Mouse (Mus musculus) liver, postnatal 0 days (tissue): ENCODE data around the gene Proz. TPM values are rescaled to one million over a fixed set of nuclear protein-coding genes. Genes with fewer than 3 reads are reported as not detected.

Experiments used
- ATAC-seq: fragments of 200-750 bp; cut with Nextera tagmentation; 2 replicates; pipeline ENCODE4 v1.8.0; 2017; ENCODE audit warnings: mild to moderate bottlenecking, moderate library complexity
- DNase-seq: peaks from one replicate; pipeline ENCODE4 v3.0.0-alpha.2; 2016
- H3K27ac ChIP-seq: fragments of 300-500 bp; sonication (generic); 2 replicates; pipeline ENCODE4 v1.5.1; 2014; ENCODE audit warnings: antibody characterized with exemption, moderate library complexity, mild to moderate bottlenecking, low read depth
- H3K27me3 ChIP-seq: fragments of 300-500 bp; sonication (generic); 2 replicates; pipeline ENCODE4 v1.6.1; 2014; ENCODE audit warnings: low read length, control low read depth, mixed read lengths; ENCODE audit not compliant: insufficient read depth
- H3K36me3 ChIP-seq: fragments of 300-500 bp; sonication (generic); replicated peaks from 2 replicates; pipeline ENCODE4 v1.6.1; 2014; ENCODE audit warnings: mild to moderate bottlenecking, control low read depth, low read length, moderate library complexity, mixed read lengths; ENCODE audit not compliant: insufficient read depth
- H3K4me1 ChIP-seq: fragments of 300-500 bp; sonication (generic); 2 replicates; pipeline ENCODE4 v1.6.1; 2014; ENCODE audit warnings: antibody characterized with exemption, mild to moderate bottlenecking, control low read depth; ENCODE audit not compliant: insufficient read depth
- H3K4me2 ChIP-seq: fragments of 300-500 bp; sonication (generic); 2 replicates; pipeline ENCODE4 v1.6.1; 2014; ENCODE audit warnings: low read depth, mild to moderate bottlenecking, low read length, moderate library complexity, mixed read lengths
- H3K4me3 ChIP-seq: fragments of 300-500 bp; sonication (generic); 2 replicates; pipeline ENCODE4 v1.5.1; 2014; ENCODE audit warnings: low read depth, low read length
- H3K9ac ChIP-seq: fragments of 300-500 bp; sonication (generic); replicated peaks from 2 replicates; pipeline ENCODE4 v1.6.1; 2014; ENCODE audit warnings: mild to moderate bottlenecking, moderate library complexity
- H3K9me3 ChIP-seq: fragments of 300-500 bp; sonication (generic); 2 replicates; pipeline ENCODE4 v1.6.1; 2016; ENCODE audit warnings: mild to moderate bottlenecking, control low read depth, low read length, mixed read lengths
- CTCF ChIP-seq: sonication (generic); IDR thresholded peaks from 2 replicates; pipeline ENCODE4 v1.5.1; 2016; ENCODE audit warnings: antibody characterized with exemption, low read depth
- EP300 ChIP-seq: IDR thresholded peaks from 2 replicates; pipeline ENCODE4 v1.6.1; 2016; ENCODE audit warnings: antibody characterized with exemption, low read depth, mild to moderate bottlenecking
- WGBS: fragments of 180-500 bp; shearing (Covaris S2); extraction: QIAGEN DNeasy Blood & Tissue Kit; methylation state at CpG from one replicate; pipeline ENCODE4 v1.1.7; 2014; ENCODE audit not compliant: insufficient replicate concordance; 5-methylcytosine and 5-hydroxymethylcytosine counted together
- polyA plus RNA-seq: library from polyadenylated mRNA; unstranded; fragments of >200 nt; fragmentation: Nextera tagmentation; extraction: Ambion mirVana; gene quantifications from 2 replicates; pipeline ENCODE4 v1.2.1, GENCODE M21; 2015

Gene Proz
- polyA plus RNA-seq, 1 experiment from 2014 or later, result 93.8 TPM

GRCm38 (mm10) chr8:13036346-13036812 is 24.3 kb upstream of the Proz start:
- peak; percentile 16 for ATAC-seq
- WGBS, result 65% methylated on average over 10 of the region's 10 CpGs
- DNase-seq, result no peak
- Histone ChIP-seq H3K4me3 (no peak overlapping the region), H3K9ac (no peak overlapping the region), H3K36me3 (0 out of 2 replicates have a peak, but pooled peaks cover 2% of the 10 kb centered on the region), H3K4me1 (peaks cover 21% of the 10 kb centered on the region), H3K9me3 (no peaks in the 10 kb centered on the region), H3K4me2 (no peak overlapping the region), H3K27ac (peak overlapping the region; percentile 90), H3K27me3 (no peaks in the 10 kb centered on the region)
- TF ChIP-seq EP300 (no peak), CTCF (no peak)

GRCm38 (mm10) chr8:13037015-13037414 is 23.7 kb upstream of the Proz start, which contains the start of gene F10:
Gene F10, plus strand, starts transcription at chr8:13037308.
- TF ChIP-seq EP300, result no peak
- TF ChIP-seq CTCF, result no peak
- 49% methylated on average over 7 of the region's 7 CpGs for WGBS
- Histone ChIP-seq H3K27me3 (no peaks in the 10 kb centered on the region), H3K27ac (peak within 1 kb of the TSS; percentile 90), H3K4me1 (peaks cover 21% of the 10 kb centered on the region), H3K9ac (peak within 1 kb of the TSS; percentile 67), H3K4me2 (peak within 1 kb of the TSS; percentile 65), H3K9me3 (no peaks in the 10 kb centered on the region), H3K4me3 (peak within 1 kb of the TSS; percentile 43), H3K36me3 (0 out of 2 replicates have a peak, but pooled peaks cover 2% of the 10 kb centered on the region)
- ATAC-seq (peak; percentile 70), DNase-seq (peak; percentile 65)

- peak overlapping the region; percentile 43 for H3K4me3 ChIP-seq
- ATAC-seq, result peak; percentile 92
- no peaks in the 10 kb centered on the region for H3K9me3 ChIP-seq
- peak; percentile 73 for DNase-seq
- H3K4me2 ChIP-seq, result peak overlapping the region; percentile 65
- no peaks in the 10 kb centered on the region for H3K27me3 ChIP-seq
- H3K36me3 ChIP-seq, result 0 out of 2 replicates have a peak, but pooled peaks cover 2% of the 10 kb centered on the region
- TF ChIP-seq CTCF, result no peak
- TF ChIP-seq EP300, result no peak; the same call in 1 of the 2 replicates
- peak overlapping the region; percentile 90 for H3K27ac ChIP-seq
- 44% methylated on average over 5 of the region's 5 CpGs for WGBS
- peaks cover 21% of the 10 kb centered on the region for H3K4me1 ChIP-seq
- H3K9ac ChIP-seq, result peak overlapping the region; percentile 67
Measured at GRCm38 (mm10) chr8:13037569-13037968, 23.1 kb upstream of the Proz start.

GRCm38 (mm10) chr8:13039054-13039453 is 21.7 kb upstream of the Proz start:
- peak overlapping the region; percentile 90; the same call in 1 of the 2 replicates for H3K27ac ChIP-seq
- no peak for ATAC-seq
- H3K4me3 ChIP-seq, result peak overlapping the region; percentile 43
- peak overlapping the region; percentile 67; the same call in 1 of the 2 replicates for H3K9ac ChIP-seq
- H3K4me1 ChIP-seq, result peaks cover 21% of the 10 kb centered on the region
- no peak for DNase-seq
- H3K36me3 ChIP-seq, result 0 out of 2 replicates have a peak, but pooled peaks cover 2% of the 10 kb centered on the region
- TF ChIP-seq EP300 (no peak), CTCF (no peak)
- no peaks in the 10 kb centered on the region for H3K27me3 ChIP-seq
- 44% methylated on average over 6 of the region's 6 CpGs for WGBS
- no peaks in the 10 kb centered on the region for H3K9me3 ChIP-seq
- peak overlapping the region; percentile 65 for H3K4me2 ChIP-seq

- Histone ChIP-seq H3K9ac (no peak overlapping the region), H3K27ac (no peak overlapping the region), H3K36me3 (peaks cover 3% of the 10 kb centered on the region; the same call in 1 of the 2 replicates), H3K9me3 (no peaks in the 10 kb centered on the region), H3K4me3 (no peak overlapping the region), H3K4me1 (peaks cover 13% of the 10 kb centered on the region), H3K27me3 (no peaks in the 10 kb centered on the region), H3K4me2 (no peak overlapping the region)
- 54% methylated on average over 4 of the region's 4 CpGs for WGBS
- TF ChIP-seq EP300, result no peak
- TF ChIP-seq CTCF, result no peak
- ATAC-seq, result no peak
- DNase-seq, result no peak
Measured at GRCm38 (mm10) chr8:13041459-13041858, 19.3 kb upstream of the Proz start.

- H3K27ac ChIP-seq, result no peak overlapping the region
- ATAC-seq, result no peak
- no peaks in the 10 kb centered on the region for H3K4me1 ChIP-seq
- H3K9ac ChIP-seq, result no peak overlapping the region
- WGBS, result 62% methylated on average over 5 of the region's 5 CpGs
- H3K4me3 ChIP-seq, result no peak overlapping the region
- H3K9me3 ChIP-seq, result no peaks in the 10 kb centered on the region
- DNase-seq, result no peak
- no peak overlapping the region for H3K4me2 ChIP-seq
- H3K36me3 ChIP-seq, result peaks cover 36% of the 10 kb centered on the region
- H3K27me3 ChIP-seq, result no peaks in the 10 kb centered on the region
- TF ChIP-seq EP300 (no peak), CTCF (no peak)
Measured at GRCm38 (mm10) chr8:13047652-13048051, 13.1 kb upstream of the Proz start.
